Mouse (Mus musculus) brain, embryonic 14.5 days (tissue): ENCODE results near the gene Tmem115.

ENCODE experiments used
- CTCF ChIP-seq: fragments of 200-500 bp; IDR thresholded peaks from 2 replicates; pipeline ENCODE4 v1.5.1; 2012; ENCODE audit warnings: inconsistent platforms, mild to moderate bottlenecking, moderate library complexity, borderline replicate concordance; ENCODE audit not compliant: insufficient read depth, insufficient read length; ENCODE audit errors: extremely low read depth
- POLR2A ChIP-seq: fragments of 200-500 bp; IDR thresholded peaks from 2 replicates; pipeline ENCODE4 v1.6.1; 2012; ENCODE audit warnings: mild to moderate bottlenecking, inconsistent platforms, borderline replicate concordance; ENCODE audit not compliant: poor library complexity, insufficient read depth, insufficient read length, severe bottlenecking; ENCODE audit errors: extremely low read depth

- TF ChIP-seq CTCF (no peak), POLR2A (no peak)
Measured at GRCm38 (mm10) chr9:107555701-107556100, 22.0 kb downstream of the Tmem115 start.
